Mouse (Mus musculus): Measurements from ENCODE around the gene Syngr1. TPM values are rescaled to one million over a fixed set of nuclear protein-coding genes. Genes with fewer than 3 reads are reported as not detected.

The Syngr1 gene
- polyA plus RNA-seq, 1 experiment from 2014 or later: 6.7 TPM

DNA sequence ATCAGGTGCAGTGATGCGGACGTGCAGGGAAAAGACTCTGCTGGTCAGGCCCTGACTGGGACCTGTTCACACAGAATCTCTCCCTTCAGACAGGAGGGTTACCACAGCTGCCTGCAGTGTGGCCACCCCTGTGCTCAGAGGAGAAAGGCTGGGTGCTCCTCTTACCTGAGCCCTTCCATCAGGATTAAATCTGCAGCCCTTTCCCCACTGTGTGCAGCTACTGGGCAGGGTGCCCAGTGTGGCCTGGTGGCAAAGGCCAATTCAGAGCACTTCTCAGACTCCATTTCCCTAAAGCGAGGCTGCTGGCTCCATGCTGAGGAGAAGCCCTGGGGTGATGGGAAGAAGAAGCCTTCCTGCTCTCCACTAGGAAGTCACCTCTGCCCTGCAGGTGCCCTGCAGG is 70.1 kb downstream of the Syngr1 start:
- peaks cover 73% of the 10 kb centered on the region for H3K36me3 ChIP-seq
- H3K4me3 ChIP-seq: no peak overlapping the region
- no peaks in the 10 kb centered on the region for H3K9me3 ChIP-seq
- no peaks in the 10 kb centered on the region for H3K27me3 ChIP-seq (ENCODE audit: insufficient read depth, poor library complexity, severe bottlenecking)
- no peak for DNase-seq (ENCODE audit: low spot score)
- peaks cover 38% of the 10 kb centered on the region for H3K4me1 ChIP-seq
- WGBS: 94% methylated on average over 3 of the region's 3 CpGs
- H3K27ac ChIP-seq: no peak overlapping the region

DNA sequence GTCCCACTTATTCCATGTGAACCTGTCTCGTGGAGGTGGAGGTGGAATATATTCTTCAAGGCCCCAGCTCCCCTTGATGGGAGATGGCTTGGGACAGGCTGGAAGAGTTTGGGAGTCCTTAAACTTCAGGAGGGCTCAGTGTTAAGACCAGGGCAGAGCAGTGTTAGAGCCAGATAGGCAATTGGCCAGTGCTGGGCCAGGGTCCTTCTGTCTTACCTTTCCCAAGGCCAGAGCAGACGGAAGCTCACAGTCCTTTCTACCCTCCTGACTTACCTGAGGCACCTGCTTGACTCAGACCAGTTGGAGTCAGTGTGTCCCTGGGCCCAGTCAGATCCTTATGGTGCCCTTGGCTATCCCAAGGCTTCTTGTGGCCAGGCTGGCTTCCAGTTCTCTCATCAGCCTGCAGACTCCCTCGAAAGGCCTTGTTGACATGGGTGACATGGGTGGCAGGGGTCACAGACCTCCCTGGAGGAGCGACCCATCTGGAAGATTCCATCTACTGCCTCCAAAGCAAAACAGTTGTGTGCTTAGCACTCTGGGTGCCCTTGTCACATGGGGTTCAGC is 71.3 kb downstream of the Syngr1 start:
- no peaks in the 10 kb centered on the region for H3K27me3 ChIP-seq (ENCODE audit: insufficient read depth, poor library complexity, severe bottlenecking)
- WGBS: 86% methylated on average over 4 of the region's 4 CpGs
- no peak overlapping the region for H3K4me3 ChIP-seq
- H3K9me3 ChIP-seq: no peaks in the 10 kb centered on the region
- no peak for DNase-seq (ENCODE audit: low spot score)
- no peak overlapping the region for H3K27ac ChIP-seq
- peaks cover 38% of the 10 kb centered on the region for H3K4me1 ChIP-seq
- peaks cover 60% of the 10 kb centered on the region for H3K36me3 ChIP-seq

DNA sequence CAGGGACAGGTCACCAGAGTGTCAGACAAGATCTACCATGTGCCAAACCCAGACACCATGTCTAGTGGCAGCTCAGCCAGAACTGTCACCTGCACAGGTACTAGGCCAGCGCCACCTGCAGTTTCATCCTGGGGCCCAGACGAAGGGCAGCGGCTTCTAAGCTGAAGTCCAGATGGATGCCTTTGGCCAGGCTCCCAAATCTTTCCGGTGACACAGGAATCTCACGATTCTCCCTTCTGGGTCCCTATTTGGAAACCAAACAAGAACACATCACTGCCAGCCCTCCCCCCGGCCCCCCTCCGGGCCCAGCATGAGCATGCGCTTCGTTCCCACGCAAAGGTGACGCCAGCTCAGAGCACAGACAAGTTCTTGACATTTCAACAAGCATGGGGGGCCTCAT is 72.1 kb downstream of the Syngr1 start:
- no peak for DNase-seq (ENCODE audit: low spot score)
- Histone ChIP-seq H3K27me3 (ENCODE audit: insufficient read depth, poor library complexity, severe bottlenecking) (no peaks in the 10 kb centered on the region), H3K36me3 (peaks cover 53% of the 10 kb centered on the region), H3K4me1 (peaks cover 38% of the 10 kb centered on the region), H3K4me3 (no peak overlapping the region), H3K27ac (no peak overlapping the region), H3K9me3 (no peaks in the 10 kb centered on the region)
- 85% methylated on average over 11 of the region's 11 CpGs for WGBS

DNA sequence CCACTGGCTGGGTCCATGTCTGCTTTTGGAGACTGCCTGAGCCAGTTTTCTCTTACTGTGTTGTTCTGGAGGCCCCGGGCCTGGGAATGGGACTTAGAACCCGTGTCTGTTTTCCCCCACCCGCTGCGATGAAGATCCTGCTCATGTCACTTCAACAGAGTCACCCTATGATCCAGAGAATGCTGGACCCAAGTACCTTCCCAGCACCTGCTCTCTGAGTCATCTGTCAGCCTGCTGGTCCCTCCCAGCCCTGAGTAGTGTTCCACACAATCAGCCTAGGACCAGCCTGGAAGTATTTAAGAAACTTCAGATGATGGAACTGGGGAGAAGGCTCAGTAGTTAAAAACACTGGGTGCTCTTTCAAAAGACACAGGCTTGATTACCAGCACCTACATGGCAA is 72.6 kb downstream of the Syngr1 start:
- WGBS: 94% methylated on average over 4 of the region's 4 CpGs
- DNase-seq (ENCODE audit: low spot score): no peak
- no peak overlapping the region for H3K4me3 ChIP-seq
- no peak overlapping the region for H3K27ac ChIP-seq
- no peaks in the 10 kb centered on the region for H3K27me3 ChIP-seq (ENCODE audit: insufficient read depth, poor library complexity, severe bottlenecking)
- peaks cover 34% of the 10 kb centered on the region for H3K4me1 ChIP-seq
- H3K9me3 ChIP-seq: no peaks in the 10 kb centered on the region
- peaks cover 48% of the 10 kb centered on the region for H3K36me3 ChIP-seq

DNA sequence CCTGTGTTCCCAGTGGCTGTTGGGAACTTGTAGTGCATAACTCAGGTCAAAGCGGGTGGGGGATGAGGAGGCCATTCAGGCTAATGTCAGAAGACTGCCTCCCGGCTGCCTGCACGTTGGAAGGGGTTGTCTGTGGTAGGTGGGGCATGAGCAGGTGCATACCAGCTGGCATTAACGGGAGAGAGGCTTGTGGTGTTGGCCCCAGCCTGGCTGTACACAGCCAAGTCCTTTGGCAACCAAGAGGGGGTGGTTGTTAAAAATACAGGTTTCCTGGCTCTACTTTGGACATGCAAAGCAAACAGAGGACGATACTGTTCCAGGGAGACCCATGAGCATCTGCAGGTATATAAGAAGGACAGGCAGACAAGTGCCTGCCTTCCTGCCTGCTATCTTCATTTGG is 74.3 kb downstream of the Syngr1 start:
- WGBS: 60% methylated on average over 5 of the region's 5 CpGs
- Histone ChIP-seq H3K27ac (no peak overlapping the region), H3K4me1 (peaks cover 22% of the 10 kb centered on the region), H3K4me3 (no peak overlapping the region), H3K36me3 (peaks cover 31% of the 10 kb centered on the region), H3K27me3 (ENCODE audit: insufficient read depth, poor library complexity, severe bottlenecking) (peaks cover 8% of the 10 kb centered on the region; the same call in 1 of the 2 replicates), H3K9me3 (no peaks in the 10 kb centered on the region)
- DNase-seq (ENCODE audit: low spot score): no peak

Small RNAs within 50 kb of the gene (microRNA-seq; reads per million reads assigned to microRNA genes)
- gene Snord43: 47.0 reads per million, percentile 42 among the genes with 10 or more reads in this experiment

Other genes starting within 250 kb of the Syngr1 start
- 9.5 and 10.2 TPM in 2 replicates for gene Apobec3, start 199.7 kb upstream of the Syngr1 start, polyA plus RNA-seq (2016; fragmentation: Nextera tagmentation; extraction: Ambion mirVana)
- gene Cbx7, start 120.2 kb upstream of the Syngr1 start, polyA plus RNA-seq (2016; fragmentation: Nextera tagmentation; extraction: Ambion mirVana): 0.82 and 1.0 TPM in 2 replicates
- 0.95 and 1.9 TPM in 2 replicates for gene Pdgfb, start 76.4 kb upstream of the Syngr1 start, polyA plus RNA-seq (2016; fragmentation: Nextera tagmentation; extraction: Ambion mirVana)
- gene Rpl3, start 534 bp downstream of the Syngr1 start, polyA plus RNA-seq (2016; fragmentation: Nextera tagmentation; extraction: Ambion mirVana): 770 and 980 TPM in 2 replicates
- gene Tab1, start 41.8 kb downstream of the Syngr1 start, polyA plus RNA-seq (2016; fragmentation: Nextera tagmentation; extraction: Ambion mirVana): 34.2 and 38.1 TPM in 2 replicates
- 1.1 and 2.8 TPM in 2 replicates for gene Mgat3, start 82.4 kb downstream of the Syngr1 start, polyA plus RNA-seq (2016; fragmentation: Nextera tagmentation; extraction: Ambion mirVana)
- gene Mief1, start 142.7 kb downstream of the Syngr1 start, polyA plus RNA-seq (2016; fragmentation: Nextera tagmentation; extraction: Ambion mirVana): 31.0 and 39.2 TPM in 2 replicates
- 3.5 TPM in 1 of 2 replicates, not detected in the other for gene AC140267.1, start 144.5 kb downstream of the Syngr1 start, polyA plus RNA-seq (2016; fragmentation: Nextera tagmentation; extraction: Ambion mirVana)
- gene Atf4, start 163.8 kb downstream of the Syngr1 start, polyA plus RNA-seq (2016; fragmentation: Nextera tagmentation; extraction: Ambion mirVana): 84.8 and 109 TPM in 2 replicates
- 46.1 and 62.5 TPM in 2 replicates for gene Rps19bp1, start 173.0 kb downstream of the Syngr1 start, polyA plus RNA-seq (2016; fragmentation: Nextera tagmentation; extraction: Ambion mirVana)
- 0.04 TPM in 1 of 2 replicates, not detected in the other for gene Cacna1i, start 195.9 kb downstream of the Syngr1 start, polyA plus RNA-seq (2016; fragmentation: Nextera tagmentation; extraction: Ambion mirVana)

Measured in heart, embryonic 10.5 days (tissue).